19 mouse cellular contexts compared by ENCODE assay signal in the genomic region with DNA sequence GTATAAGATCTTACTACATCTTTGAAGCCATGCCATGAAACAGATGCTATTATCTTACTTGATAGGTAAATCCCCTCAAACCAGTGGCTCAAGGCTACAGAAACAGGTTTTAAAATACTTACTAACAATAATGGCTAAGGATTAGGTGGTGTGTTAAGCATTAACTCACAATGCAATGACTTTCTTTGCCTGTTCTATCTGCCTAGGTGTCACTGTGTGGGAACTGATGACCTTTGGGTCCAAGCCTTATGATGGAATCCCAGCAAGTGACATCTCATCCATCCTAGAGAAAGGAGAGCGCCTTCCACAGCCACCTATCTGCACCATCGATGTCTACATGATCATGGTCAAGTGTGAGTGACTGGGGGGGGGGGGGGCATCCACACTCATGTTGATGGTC.
"Had no signal": no experiment of that assay in that cellular context is flagged by ENCODE, and none has a peak within 500 bp of the region (broad histone marks: within the 10 kb centered on the region; RNA-seq: fewer than 3 reads in every experiment).

No protein-coding gene starts in this region.

- H3K4me2 ChIP-seq: lung, embryonic 14.5 days; midbrain, embryonic 12.5 days; neural tube, embryonic 13.5 days; neural tube, embryonic 15.5 days had no signal

- H3K4me3 ChIP-seq: midbrain, embryonic 10.5 days; midbrain, embryonic 12.5 days; myocyte; neural tube, embryonic 13.5 days; neural tube, embryonic 15.5 days had no signal

- H3K9ac ChIP-seq: lung, embryonic 14.5 days; midbrain, embryonic 12.5 days; neural tube, embryonic 13.5 days; neural tube, embryonic 15.5 days had no signal

- H3K27me3 ChIP-seq: midbrain, embryonic 12.5 days; neural tube, embryonic 13.5 days; neural tube, embryonic 15.5 days had no signal

- DNase-seq: lung, adult 18-20 months; lung, embryonic 14.5 days; lung, postnatal 10 days; lung, postnatal 4 days; midbrain, embryonic 14.5 days; retina, postnatal 1 day; right cerebral cortex, adult 18-20 months; right cerebral cortex, postnatal 25 days; right cerebral cortex, postnatal 4 days; spleen, adult 18-20 months; thymus, adult 18-20 months; thymus, postnatal 14 days; thymus, postnatal 36 days had no signal

- H3K27ac ChIP-seq: midbrain, embryonic 10.5 days; midbrain, embryonic 12.5 days; neural tube, embryonic 13.5 days; neural tube, embryonic 15.5 days had no signal

- H3K36me3 ChIP-seq: midbrain, embryonic 10.5 days; midbrain, embryonic 12.5 days; neural tube, embryonic 13.5 days; neural tube, embryonic 15.5 days had no signal

- H3K4me1 ChIP-seq: midbrain, embryonic 10.5 days; midbrain, embryonic 12.5 days; neural tube, embryonic 13.5 days; neural tube, embryonic 15.5 days had no signal

- H3K9me3 ChIP-seq: midbrain, embryonic 10.5 days; midbrain, embryonic 12.5 days; neural tube, embryonic 13.5 days; neural tube, embryonic 15.5 days had no signal

- ATAC-seq: midbrain, embryonic 16.5 days had no signal
